Mouse (Mus musculus) CH12.LX (cell line): Measurements from ENCODE around the gene Hpcal4.

Experiments
- ELF1 ChIP-seq: IDR thresholded peaks from 2 replicates; pipeline ENCODE4 v1.6.1; 2014; ENCODE audit warnings: low read depth, mild to moderate bottlenecking, inconsistent platforms, low read length, improper control_type of control experiment
- EP300 ChIP-seq: IDR thresholded peaks from 2 replicates; pipeline ENCODE4 v1.6.1; 2011; ENCODE audit warnings: low read length, improper control_type of control experiment
- NELFE ChIP-seq: IDR thresholded peaks from 2 replicates; pipeline ENCODE4 v1.6.1; 2011; ENCODE audit warnings: low read depth, low read length, improper control_type of control experiment

DNA sequence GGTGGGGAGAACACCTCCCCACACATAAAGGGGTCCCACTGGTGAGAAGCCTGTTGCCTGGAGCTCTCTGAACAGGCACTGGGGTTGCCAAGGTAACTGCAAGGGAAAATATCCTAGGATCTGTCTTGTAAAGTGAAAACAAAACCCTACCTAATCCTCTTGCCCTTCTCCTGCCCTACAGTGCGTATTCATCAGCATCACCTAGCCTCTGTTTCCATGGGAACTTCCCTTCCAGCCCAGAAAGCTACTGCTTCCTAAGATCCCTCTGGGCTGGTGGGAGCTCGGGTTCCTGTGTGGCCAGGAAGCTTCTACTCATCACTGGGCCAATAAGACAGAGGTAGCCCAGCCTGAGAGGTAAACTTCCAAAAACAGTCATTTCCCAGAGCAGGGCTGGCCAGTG lies 29.3 kb downstream of the Hpcal4 start:
- TF ChIP-seq EP300 (no peak), NELFE (no peak), ELF1 (no peak)
